Mouse (Mus musculus) lung, adult 2 months (tissue): ENCODE measurements at regions not wholly inside any gene's neighbourhood (a gene's known extent, or its start where the extent isn't known, plus 50 kb on each side); places are given as distances from the start of the nearest gene placed in this dataset.

Experiments
- DNase-seq: peaks from one replicate; pipeline ENCODE4 v3.0.0; 2022
- H3K4me1 ChIP-seq: fragments of 200-500 bp; 2 replicates; pipeline ENCODE4 v1.6.1; 2011; ENCODE audit warnings: low read length; ENCODE audit not compliant: control insufficient read depth, insufficient read depth
- H3K4me3 ChIP-seq: fragments of 200-500 bp; replicated peaks from 2 replicates; pipeline ENCODE3; 2011; ENCODE audit warnings: low read depth, mild to moderate bottlenecking, control low read depth, low read length; ENCODE audit errors: extremely low read depth
- CTCF ChIP-seq: fragments of 200-500 bp; IDR thresholded peaks from 2 replicates; pipeline ENCODE4 v1.5.1; 2011; ENCODE audit warnings: mild to moderate bottlenecking, low read length, control low read depth; ENCODE audit not compliant: insufficient read depth
- POLR2A ChIP-seq: fragments of 200-500 bp; IDR thresholded peaks from 2 replicates; pipeline ENCODE4 v1.6.1; 2011; ENCODE audit warnings: low read depth, mild to moderate bottlenecking, control low read depth, low read length, borderline replicate concordance; ENCODE audit errors: extremely low read depth
- WGBS: fragments of 180-500 bp; shearing (Covaris S2); methylation state at CpG from one replicate; pipeline ENCODE4 v1.1.7; 2018; 5-methylcytosine and 5-hydroxymethylcytosine counted together

GRCm38 (mm10) chr7:115210012-115210411, 466.5 kb downstream of the Insc start:
- no peaks in the 10 kb centered on the region for H3K4me1 ChIP-seq
- no peak overlapping the region for H3K4me3 ChIP-seq
- 92% methylated on average over 2 of the region's 2 CpGs for WGBS
- no peak for DNase-seq
- TF ChIP-seq CTCF = no peak

GRCm38 (mm10) chr7:115216838-115217237, 473.3 kb downstream of the Insc start:
- peak; percentile 53 for DNase-seq
- 2% methylated on average over 12 of the region's 13 CpGs for WGBS
- TF ChIP-seq POLR2A (no peak), CTCF (peak; percentile 84)
- H3K4me3 ChIP-seq = no peak overlapping the region
- H3K4me1 ChIP-seq = no peaks in the 10 kb centered on the region

- 23% methylated on average over 5 of the region's 5 CpGs for WGBS
- no peak for DNase-seq
- no peaks in the 10 kb centered on the region for H3K4me1 ChIP-seq
- TF ChIP-seq POLR2A (no peak), CTCF (no peak)
- no peak overlapping the region for H3K4me3 ChIP-seq
These were observed 473.8 kb downstream of the Insc start for GRCm38 (mm10) chr7:115217255-115217654.

GRCm38 (mm10) chr7:115217712-115218111, 474.2 kb downstream of the Insc start:
- DNase-seq = no peak

GRCm38 (mm10) chr7:115218596-115219180, 475.2 kb downstream of the Insc start:
- no peak for TF ChIP-seq CTCF
- TF ChIP-seq POLR2A = no peak
- DNase-seq = no peak
- Histone ChIP-seq H3K4me1 (no peaks in the 10 kb centered on the region), H3K4me3 (no peak overlapping the region)
- WGBS = 42% methylated on average over 13 of the region's 13 CpGs

More at GRCm38 (mm10) chr7:115217712-115218111, 474.2 kb downstream of the Insc start:
- TF ChIP-seq POLR2A = no peak
- no peak for TF ChIP-seq CTCF
- no peak overlapping the region for H3K4me3 ChIP-seq
- no peaks in the 10 kb centered on the region for H3K4me1 ChIP-seq
- WGBS = 54% methylated on average over 6 of the region's 6 CpGs

GRCm38 (mm10) chr7:115222642-115223041, 479.1 kb downstream of the Insc start:
- 47% methylated on average over 6 of the region's 7 CpGs for WGBS
- Histone ChIP-seq H3K4me3 (no peak overlapping the region), H3K4me1 (no peaks in the 10 kb centered on the region)
- DNase-seq = no peak
- no peak for TF ChIP-seq CTCF
- TF ChIP-seq POLR2A = no peak

GRCm38 (mm10) chr7:115230525-115230924, 487.0 kb downstream of the Insc start:
- DNase-seq = no peak
- WGBS = 59% methylated on average over 6 of the region's 6 CpGs
- no peak for TF ChIP-seq CTCF
- no peak for TF ChIP-seq POLR2A
- Histone ChIP-seq H3K4me3 (no peak overlapping the region), H3K4me1 (no peaks in the 10 kb centered on the region)

GRCm38 (mm10) chr7:115233850-115234436, 490.4 kb downstream of the Insc start:
- H3K4me1 ChIP-seq = no peaks in the 10 kb centered on the region
- DNase-seq = no peak
- no peak overlapping the region for H3K4me3 ChIP-seq
- TF ChIP-seq CTCF (no peak), POLR2A (no peak)
- WGBS = 56% methylated on average over 10 of the region's 10 CpGs

GRCm38 (mm10) chr7:115237131-115237530, 493.6 kb downstream of the Insc start:
- H3K4me1 ChIP-seq = no peaks in the 10 kb centered on the region
- no peak overlapping the region for H3K4me3 ChIP-seq
- no peak for TF ChIP-seq CTCF
- 73% methylated on average over 1 of the region's 1 CpGs for WGBS
- DNase-seq = no peak

GRCm38 (mm10) chr7:115251591-115252369, 508.3 kb downstream of the Insc start:
- 81% methylated on average over 2 of the region's 2 CpGs for WGBS
- TF ChIP-seq CTCF (no peak), POLR2A (no peak)
- DNase-seq = no peak

More at GRCm38 (mm10) chr7:115251591-115252369, 508.3 kb downstream of the Insc start:
- Histone ChIP-seq H3K4me3 (no peak overlapping the region), H3K4me1 (no peaks in the 10 kb centered on the region)
